Mouse (Mus musculus): ENCODE measurements around the gene Ranbp2.
"Not testable (repeated sequence)": the region's sequence is repeated elsewhere in the genome, so short reads cannot be mapped to it uniquely, and the experiment has no call there.

Gene Ranbp2

DNA sequence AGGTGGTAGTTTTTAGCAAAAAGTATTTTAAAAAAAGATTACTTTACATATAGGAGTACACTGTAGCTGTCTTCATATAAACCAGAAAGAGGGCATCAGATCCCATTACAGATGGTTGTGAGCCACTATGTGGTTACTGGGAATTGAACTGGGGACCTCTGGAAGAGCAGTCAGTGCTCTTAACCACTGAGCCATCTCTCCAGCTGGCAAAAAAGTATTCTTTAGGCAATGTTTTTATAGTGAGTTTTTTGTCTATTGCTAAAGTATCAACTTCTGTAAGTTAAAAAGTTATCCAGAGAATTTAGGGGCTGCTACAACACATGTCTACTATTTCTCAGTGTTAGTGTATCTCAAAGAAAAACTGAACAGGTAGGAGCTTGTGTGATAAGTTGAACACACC is 50.0 kb downstream of the Ranbp2 start:
- no peak for DNase-seq (ENCODE audit: low spot score)

DNA sequence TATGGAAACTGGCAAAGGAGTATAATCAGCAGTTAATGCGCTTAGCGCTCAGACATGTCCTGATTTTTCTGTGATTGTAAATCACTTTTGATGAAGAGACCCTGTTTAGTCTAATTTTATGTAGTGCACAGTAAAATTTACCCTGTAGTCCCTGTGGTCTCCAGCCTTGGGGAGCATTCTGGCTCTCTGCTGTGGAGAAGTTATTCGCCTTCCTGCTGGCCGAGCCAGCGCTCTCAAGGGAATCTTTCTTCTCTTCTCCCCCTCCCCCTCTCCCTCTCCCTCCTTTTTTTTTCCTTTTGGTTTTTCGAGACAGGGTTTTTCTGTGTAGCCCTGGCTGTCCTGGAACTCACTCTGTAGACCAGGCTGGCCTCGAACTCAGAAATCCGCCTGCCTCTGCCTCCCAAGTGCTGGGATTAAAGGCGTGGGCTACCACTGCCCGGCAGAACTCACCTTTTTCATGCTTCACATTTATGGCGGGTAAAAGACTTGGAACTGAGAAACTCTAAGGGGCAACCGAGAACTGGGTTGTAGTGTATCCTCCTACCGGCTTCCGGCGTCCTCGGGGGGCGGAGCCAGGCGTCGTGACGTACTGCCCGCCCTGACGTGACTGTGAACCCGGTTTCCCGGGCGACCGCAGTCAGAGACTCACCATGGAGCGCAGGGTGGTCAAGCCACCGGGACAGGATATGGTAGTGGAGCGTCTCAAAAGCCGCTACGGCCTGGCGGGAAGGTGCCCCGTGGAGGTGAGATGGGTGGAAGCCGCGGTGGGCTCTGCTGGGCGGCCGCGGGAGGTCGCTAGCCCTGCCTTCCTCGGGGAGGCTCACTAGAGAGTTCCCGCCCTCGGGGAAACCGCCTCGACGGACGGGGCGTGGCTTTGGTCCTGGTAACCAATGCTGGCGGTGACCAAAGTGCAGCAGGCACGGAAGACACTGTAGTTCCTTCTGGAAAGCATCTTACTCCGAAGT is 50.9 kb downstream of the Ranbp2 start, which contains the start of gene Ccdc138:
Ccdc138 (plus strand) TSS at position 629 of the 965 bp plus-strand sequence.
- DNase-seq (ENCODE audit: low spot score) = peak; percentile 85

DNA sequence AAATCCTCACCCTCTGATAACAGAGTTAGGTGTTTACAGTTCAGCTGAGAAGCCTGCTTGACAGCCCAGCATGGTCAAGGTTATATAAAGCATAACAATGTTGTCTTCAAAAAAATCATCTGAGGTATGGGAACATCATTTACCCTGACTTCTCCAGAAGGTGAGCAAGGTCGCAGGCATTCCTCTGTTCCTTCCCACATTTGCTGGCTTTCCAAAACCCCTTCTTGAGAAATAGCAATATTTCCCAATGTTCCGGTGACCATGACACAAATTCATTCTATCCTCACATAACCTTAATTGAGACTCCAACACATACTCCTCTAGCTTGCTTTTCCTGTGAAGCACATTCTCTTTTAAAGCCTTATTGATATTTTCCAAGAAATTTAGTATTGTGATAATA is 51.8 kb downstream of the Ranbp2 start:
- DNase-seq (ENCODE audit: low spot score) = no peak

DNA sequence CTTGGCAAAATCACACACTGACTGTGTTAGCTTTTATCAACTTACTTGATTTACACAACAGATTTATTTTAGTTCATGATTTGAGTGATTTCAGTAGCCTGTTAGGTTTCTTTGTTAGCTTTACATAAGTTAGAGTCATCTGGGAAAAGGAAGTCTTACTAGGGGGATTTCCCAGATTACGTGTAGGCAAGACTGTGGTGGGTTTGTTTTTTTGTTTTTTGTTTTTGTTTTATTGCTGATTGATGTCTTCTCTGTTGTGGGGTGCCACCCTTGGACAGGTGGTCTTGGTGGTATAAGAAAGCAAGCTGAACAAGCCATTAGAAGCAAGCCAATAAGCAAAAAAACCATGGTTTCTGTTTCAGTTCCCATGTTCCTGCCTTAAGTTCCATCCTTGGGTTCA is 82.6 kb downstream of the Ranbp2 start:
- no peak for DNase-seq (ENCODE audit: low spot score)

DNA sequence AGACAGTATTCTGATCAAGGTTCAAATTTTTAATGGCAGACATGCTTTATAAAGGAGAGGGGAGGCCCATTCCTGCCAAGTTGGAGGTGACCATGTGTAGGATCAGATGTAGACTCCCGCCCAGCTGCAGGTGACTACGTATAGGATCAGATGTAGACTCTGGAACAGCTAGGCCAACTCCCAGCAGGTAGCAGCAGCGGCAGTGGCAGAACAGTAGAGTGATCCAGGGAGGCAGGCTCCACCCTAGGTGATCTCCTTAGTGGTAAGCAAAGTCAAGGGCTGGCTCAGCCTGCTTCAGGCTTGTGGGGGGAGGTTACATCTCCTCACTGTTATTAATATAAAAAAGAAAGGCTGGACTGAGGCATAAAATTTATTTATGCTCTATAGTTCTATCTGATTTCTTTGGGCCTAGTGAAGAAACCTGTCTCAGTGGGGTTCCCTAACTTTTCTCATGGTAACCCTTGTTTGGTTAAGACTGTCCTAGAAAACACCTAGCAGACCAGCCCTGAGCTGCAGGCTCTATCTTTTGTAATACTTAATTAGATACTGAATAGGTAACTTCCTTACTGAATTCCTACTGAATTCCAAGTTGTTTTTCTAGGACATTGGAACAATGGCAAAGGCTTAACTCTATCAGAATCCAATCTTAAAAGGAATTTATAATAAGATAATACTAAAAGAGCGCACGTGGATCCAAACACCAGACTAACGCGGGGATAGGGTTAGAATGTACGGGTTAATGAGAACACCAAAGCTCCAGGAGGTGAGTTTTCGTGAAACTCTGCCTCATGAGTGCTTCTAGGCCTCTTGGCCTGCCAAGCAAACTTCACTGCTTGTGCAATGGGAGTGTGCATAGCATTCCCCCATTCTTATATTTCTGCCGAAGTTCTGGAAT is 84.4 kb downstream of the Ranbp2 start:
- DNase-seq (ENCODE audit: low spot score) = no peak

DNA sequence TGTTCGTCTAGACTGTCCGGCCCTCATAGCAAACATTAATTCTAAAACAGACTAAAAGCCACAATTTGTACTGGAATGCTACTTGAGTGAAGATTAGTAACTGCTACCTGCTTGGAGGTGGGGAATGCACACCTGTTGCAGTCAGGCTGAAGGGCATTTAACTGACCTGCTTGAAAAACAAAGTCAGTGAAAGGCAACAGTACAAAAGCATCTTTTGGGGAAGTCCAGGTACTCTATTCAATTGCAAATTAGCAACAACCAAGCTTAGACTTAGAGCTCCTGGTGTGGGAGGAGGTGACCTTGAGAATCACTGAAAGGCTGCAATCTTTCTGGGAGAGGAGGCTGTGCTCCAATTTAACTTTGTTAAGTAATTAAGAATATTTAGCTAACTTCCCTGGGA is 85.5 kb downstream of the Ranbp2 start:
- DNase-seq (ENCODE audit: low spot score) = no peak

DNA sequence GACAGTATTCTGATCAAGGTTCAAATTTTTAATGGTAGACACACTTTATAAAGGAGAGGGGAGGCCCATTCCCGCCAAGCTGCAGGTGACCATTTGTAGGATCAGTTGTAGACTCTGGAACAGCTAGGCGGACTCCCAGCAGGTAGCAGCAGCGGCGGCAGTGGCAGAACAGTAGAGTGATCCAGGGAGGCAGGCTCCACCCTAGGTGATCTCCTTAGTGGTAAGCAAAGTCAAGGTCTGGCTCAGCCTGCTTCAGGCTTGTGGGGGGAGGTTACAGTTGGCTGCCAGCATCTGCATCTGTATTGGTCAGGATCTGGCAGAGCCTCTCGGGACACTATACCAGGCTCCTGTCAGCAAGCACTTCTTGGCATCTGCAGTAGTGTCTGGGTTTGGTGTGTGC is 89.6 kb downstream of the Ranbp2 start:
- DNase-seq (ENCODE audit: low spot score) = not testable (repeated sequence)

DNA sequence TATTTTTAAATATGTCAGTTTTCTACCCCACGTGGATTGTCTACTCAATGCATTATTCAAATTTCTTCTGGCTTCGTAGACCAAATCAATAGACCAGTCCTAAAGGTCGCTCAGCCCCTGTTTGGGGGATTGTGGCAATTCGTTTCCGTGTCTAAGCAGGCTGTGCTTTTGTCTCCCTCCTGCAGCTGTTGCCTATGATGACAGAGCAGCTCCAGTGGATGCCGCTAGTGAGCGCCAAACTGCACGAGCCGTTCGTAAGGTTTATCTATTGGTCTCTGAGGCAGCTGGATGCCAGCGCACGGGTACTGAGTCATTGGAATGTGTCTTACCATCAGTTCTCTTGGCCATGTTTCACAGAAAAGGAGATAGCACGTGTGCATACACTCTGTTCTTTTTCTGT is 93.9 kb downstream of the Ranbp2 start:
- no peak for DNase-seq (ENCODE audit: low spot score)
